Mouse (Mus musculus) kidney, embryonic 16.5 days (tissue): Measurements from ENCODE around the gene Elmsan1. TPM values are rescaled to one million over a fixed set of nuclear protein-coding genes. Genes with fewer than 3 reads are reported as not detected.

Experiments
- ATAC-seq: fragments of 200-750 bp; cut with Nextera tagmentation; 2 replicates; pipeline ENCODE4 v1.8.0; 2017; ENCODE audit warnings: moderate TSS enrichment; ENCODE audit not compliant: low FRiP score, low TSS enrichment
- H3K27ac ChIP-seq: fragments of 300-500 bp; sonication (generic); 2 replicates; pipeline ENCODE4 v1.5.1; 2014; ENCODE audit warnings: low read length
- H3K27me3 ChIP-seq: fragments of 300-500 bp; sonication (generic); 2 replicates; pipeline ENCODE4 v1.6.1; 2014; ENCODE audit warnings: low read length, control low read depth, mixed read lengths; ENCODE audit not compliant: insufficient read depth
- H3K36me3 ChIP-seq: fragments of 300-500 bp; sonication (generic); 2 replicates; pipeline ENCODE4 v1.6.1; 2014; ENCODE audit warnings: low read length, control low read depth, mixed read lengths; ENCODE audit not compliant: insufficient read depth
- H3K4me1 ChIP-seq: fragments of 300-500 bp; sonication (generic); 2 replicates; pipeline ENCODE4 v1.6.1; 2014; ENCODE audit warnings: low read length, control low read depth, mixed read lengths; ENCODE audit not compliant: insufficient read depth
- H3K4me2 ChIP-seq: fragments of 300-500 bp; sonication (generic); replicated peaks from 2 replicates; pipeline ENCODE4 v1.6.1; 2014; ENCODE audit warnings: low read depth, low read length
- H3K4me3 ChIP-seq: fragments of 300-500 bp; sonication (generic); 2 replicates; pipeline ENCODE4 v1.5.1; 2014; ENCODE audit warnings: mild to moderate bottlenecking, low read length
- H3K9ac ChIP-seq: fragments of 300-500 bp; sonication (generic); replicated peaks from 2 replicates; pipeline ENCODE4 v1.6.1; 2014; ENCODE audit warnings: low read length
- H3K9me3 ChIP-seq: fragments of 300-500 bp; sonication (generic); 2 replicates; pipeline ENCODE4 v1.6.1; 2016; ENCODE audit warnings: low read length, control low read depth
- WGBS: fragments of 180-500 bp; shearing (Covaris S2); extraction: QIAGEN DNeasy Blood & Tissue Kit; methylation state at CpG from one replicate; pipeline ENCODE4 v1.1.7; 2014; 5-methylcytosine and 5-hydroxymethylcytosine counted together
- polyA plus RNA-seq: library from polyadenylated mRNA; unstranded; fragments of >200 nt; fragmentation: Nextera tagmentation; extraction: Ambion mirVana; gene quantifications from 2 replicates; pipeline ENCODE4 v1.2.1, GENCODE M21; 2015

Elmsan1 gene
- polyA plus RNA-seq, 1 experiment from 2014 or later = 8.6 TPM

- no peaks in the 10 kb centered on the region for H3K27me3 ChIP-seq
- peak within 1 kb of the TSS; percentile 62 for H3K4me3 ChIP-seq
- peak within 1 kb of the TSS; percentile 92 for H3K4me2 ChIP-seq
- no peak within 1 kb of the TSS for H3K27ac ChIP-seq
- H3K9ac ChIP-seq = peak within 1 kb of the TSS; percentile 69
- no peaks in the 10 kb centered on the region for H3K9me3 ChIP-seq
- H3K36me3 ChIP-seq = peaks cover 8% of the 10 kb centered on the region
- under 1% methylated on average over 50 of the region's 50 CpGs for WGBS
- H3K4me1 ChIP-seq = no peaks in the 10 kb centered on the region
- peak; percentile 84 for ATAC-seq
These were observed 70.6 kb downstream of the Elmsan1 start, which contains the start of gene Pnma1 for GRCm38 (mm10) chr12:84147954-84148621. TSS of gene Pnma1 (minus strand) at chr12:84148489.

GRCm38 (mm10) chr12:84142281-84143050 lies 76.2 kb downstream of the Elmsan1 start:
- ATAC-seq = no peak
- Histone ChIP-seq H3K4me2 (no peak overlapping the region), H3K9me3 (no peaks in the 10 kb centered on the region), H3K36me3 (peaks cover 5% of the 10 kb centered on the region; the same call in 1 of the 2 replicates), H3K9ac (no peak overlapping the region), H3K27me3 (no peaks in the 10 kb centered on the region), H3K4me3 (no peak overlapping the region), H3K4me1 (no peaks in the 10 kb centered on the region), H3K27ac (no peak overlapping the region)
- WGBS = 40% methylated on average over 14 of the region's 14 CpGs

DNA sequence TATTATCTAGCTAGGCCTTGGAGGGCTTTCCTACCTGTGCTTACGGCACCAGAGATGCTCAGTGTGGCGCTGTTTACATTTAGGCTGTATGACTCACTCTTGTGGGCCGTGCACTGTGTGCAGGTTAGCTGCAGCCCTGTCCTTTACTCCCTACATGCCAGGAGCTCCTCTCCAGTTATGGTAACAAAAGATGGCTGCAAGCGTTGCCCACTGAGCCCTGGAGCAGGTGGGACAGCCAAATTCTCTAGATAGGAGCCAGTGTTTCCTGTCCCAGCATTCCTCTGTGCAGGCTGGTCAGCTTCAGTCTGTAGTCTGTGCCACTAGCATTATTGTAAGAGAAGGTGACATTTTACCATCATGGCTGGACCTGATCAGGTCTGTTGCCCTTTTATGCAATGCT lies 77.4 kb downstream of the Elmsan1 start:
- Histone ChIP-seq H3K9ac (no peak overlapping the region), H3K4me2 (no peak overlapping the region), H3K4me3 (no peak overlapping the region), H3K4me1 (no peaks in the 10 kb centered on the region), H3K36me3 (peaks cover 13% of the 10 kb centered on the region), H3K27me3 (no peaks in the 10 kb centered on the region), H3K27ac (no peak overlapping the region), H3K9me3 (no peaks in the 10 kb centered on the region)
- no peak for ATAC-seq
- WGBS = 83% methylated on average over 4 of the region's 4 CpGs

GRCm38 (mm10) chr12:84140135-84140534 lies 78.5 kb downstream of the Elmsan1 start:
- Histone ChIP-seq H3K4me1 (no peaks in the 10 kb centered on the region), H3K9me3 (no peaks in the 10 kb centered on the region), H3K27me3 (no peaks in the 10 kb centered on the region), H3K4me3 (no peak overlapping the region), H3K4me2 (no peak overlapping the region), H3K27ac (no peak overlapping the region), H3K36me3 (peaks cover 18% of the 10 kb centered on the region), H3K9ac (no peak overlapping the region)
- 75% methylated on average over 4 of the region's 4 CpGs for WGBS
- ATAC-seq = no peak

- Histone ChIP-seq H3K27me3 (no peaks in the 10 kb centered on the region), H3K36me3 (peaks cover 21% of the 10 kb centered on the region), H3K4me1 (no peaks in the 10 kb centered on the region), H3K4me3 (no peak overlapping the region), H3K4me2 (no peak overlapping the region), H3K9ac (no peak overlapping the region), H3K27ac (no peak overlapping the region), H3K9me3 (no peaks in the 10 kb centered on the region)
- no peak for ATAC-seq
- 93% methylated on average over 7 of the region's 7 CpGs for WGBS
These were observed 81.5 kb downstream of the Elmsan1 start for GRCm38 (mm10) chr12:84137131-84137530.

DNA sequence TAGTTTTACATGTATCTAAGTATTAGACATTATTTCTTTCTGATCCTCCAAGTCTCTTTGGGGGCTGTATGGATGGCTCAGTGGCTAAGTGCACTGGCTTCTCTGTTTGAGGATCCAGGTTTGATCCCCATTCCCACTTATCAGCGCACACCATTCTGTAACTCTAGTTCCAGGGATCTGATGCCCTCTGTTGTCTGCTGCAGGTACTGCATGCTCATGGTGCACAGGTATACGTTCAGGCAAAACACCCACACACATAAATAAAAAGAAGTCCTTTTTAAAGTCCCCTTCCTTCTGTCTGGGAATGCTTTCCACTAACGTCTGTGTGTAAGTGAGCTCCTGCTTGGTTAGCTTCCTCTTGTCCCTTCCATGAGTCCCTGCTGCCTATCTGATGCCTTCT lies 86.4 kb downstream of the Elmsan1 start:
- Histone ChIP-seq H3K4me1 (no peaks in the 10 kb centered on the region), H3K4me3 (no peak overlapping the region), H3K36me3 (peaks cover 28% of the 10 kb centered on the region), H3K9ac (no peak overlapping the region), H3K9me3 (no peaks in the 10 kb centered on the region), H3K27ac (no peak overlapping the region), H3K27me3 (no peaks in the 10 kb centered on the region), H3K4me2 (no peak overlapping the region)
- 67% methylated on average over 3 of the region's 3 CpGs for WGBS
- ATAC-seq = no peak

GRCm38 (mm10) chr12:84129931-84130330 lies 88.8 kb downstream of the Elmsan1 start:
- no peak overlapping the region for H3K4me2 ChIP-seq
- no peaks in the 10 kb centered on the region for H3K4me1 ChIP-seq
- no peak for ATAC-seq
- no peak overlapping the region for H3K27ac ChIP-seq
- no peak overlapping the region for H3K9ac ChIP-seq
- no peak overlapping the region for H3K4me3 ChIP-seq
- 95% methylated on average over 8 of the region's 8 CpGs for WGBS
- H3K27me3 ChIP-seq = no peaks in the 10 kb centered on the region
- no peaks in the 10 kb centered on the region for H3K9me3 ChIP-seq
- H3K36me3 ChIP-seq = peaks cover 17% of the 10 kb centered on the region

GRCm38 (mm10) chr12:84128576-84128975 lies 90.1 kb downstream of the Elmsan1 start:
- no peak overlapping the region for H3K9ac ChIP-seq
- no peak for ATAC-seq
- 85% methylated on average over 6 of the region's 6 CpGs for WGBS
- no peak overlapping the region for H3K4me2 ChIP-seq
- no peaks in the 10 kb centered on the region for H3K9me3 ChIP-seq
- no peaks in the 10 kb centered on the region for H3K27me3 ChIP-seq
- no peak overlapping the region for H3K4me3 ChIP-seq
- H3K36me3 ChIP-seq = peaks cover 17% of the 10 kb centered on the region
- H3K27ac ChIP-seq = no peak overlapping the region
- H3K4me1 ChIP-seq = no peaks in the 10 kb centered on the region

DNA sequence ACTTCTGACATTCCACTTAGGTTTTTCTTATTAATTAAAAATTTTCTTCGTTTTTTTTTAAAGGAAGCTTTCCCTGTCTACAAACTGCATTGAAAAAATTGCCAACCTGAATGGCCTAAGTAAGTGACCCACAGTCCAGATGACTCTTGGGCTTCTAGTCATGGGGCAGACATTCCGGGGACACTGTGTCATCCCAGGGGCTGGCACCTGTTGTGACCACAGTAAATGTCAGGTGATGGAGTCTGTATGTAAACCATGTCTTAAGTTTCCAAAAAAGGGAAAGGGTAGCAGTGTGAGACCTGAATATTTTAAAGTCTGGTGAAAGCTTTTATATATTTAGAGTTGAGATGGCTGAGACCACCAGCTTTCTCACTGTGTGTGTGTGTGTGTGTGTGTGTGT lies 91.8 kb downstream of the Elmsan1 start:
- no peak overlapping the region for H3K4me3 ChIP-seq
- peaks cover 11% of the 10 kb centered on the region for H3K36me3 ChIP-seq
- H3K9ac ChIP-seq = no peak overlapping the region
- H3K9me3 ChIP-seq = no peaks in the 10 kb centered on the region
- H3K4me1 ChIP-seq = no peaks in the 10 kb centered on the region
- no peak overlapping the region for H3K4me2 ChIP-seq
- ATAC-seq = no peak
- no peak overlapping the region for H3K27ac ChIP-seq
- 86% methylated on average over 2 of the region's 2 CpGs for WGBS
- no peaks in the 10 kb centered on the region for H3K27me3 ChIP-seq

DNA sequence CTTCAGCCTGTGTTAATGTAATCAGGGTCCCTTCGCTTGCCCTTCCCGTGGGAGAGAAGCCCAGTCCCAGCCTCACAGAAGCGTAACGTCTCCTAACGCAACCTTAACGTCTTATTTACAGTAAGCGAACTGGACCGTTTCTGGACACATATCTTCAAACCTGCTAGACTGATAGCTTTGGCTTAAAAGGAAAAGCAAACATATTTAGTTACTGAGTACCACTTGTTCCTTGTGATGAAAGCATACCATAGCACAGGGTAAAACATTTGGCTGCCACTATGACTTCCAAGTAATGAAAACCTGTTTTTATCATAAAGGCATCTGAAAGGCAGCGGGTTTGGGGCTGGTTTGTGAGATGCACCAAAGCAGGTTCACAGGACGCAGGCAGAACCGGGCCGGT lies 92.8 kb downstream of the Elmsan1 start:
- no peaks in the 10 kb centered on the region for H3K27me3 ChIP-seq
- WGBS = 64% methylated on average over 12 of the region's 12 CpGs
- H3K4me3 ChIP-seq = no peak overlapping the region
- H3K36me3 ChIP-seq = peaks cover 5% of the 10 kb centered on the region; the same call in 1 of the 2 replicates
- H3K27ac ChIP-seq = no peak overlapping the region
- H3K4me2 ChIP-seq = no peak overlapping the region
- ATAC-seq = no peak
- no peak overlapping the region for H3K9ac ChIP-seq
- H3K4me1 ChIP-seq = no peaks in the 10 kb centered on the region
- no peaks in the 10 kb centered on the region for H3K9me3 ChIP-seq
